Mouse (Mus musculus): ENCODE measurements at regions not wholly inside any gene's neighbourhood (a gene's known extent, or its start where the extent isn't known, plus 50 kb on each side); places are given as distances from the start of the nearest gene placed in this dataset.

DNA sequence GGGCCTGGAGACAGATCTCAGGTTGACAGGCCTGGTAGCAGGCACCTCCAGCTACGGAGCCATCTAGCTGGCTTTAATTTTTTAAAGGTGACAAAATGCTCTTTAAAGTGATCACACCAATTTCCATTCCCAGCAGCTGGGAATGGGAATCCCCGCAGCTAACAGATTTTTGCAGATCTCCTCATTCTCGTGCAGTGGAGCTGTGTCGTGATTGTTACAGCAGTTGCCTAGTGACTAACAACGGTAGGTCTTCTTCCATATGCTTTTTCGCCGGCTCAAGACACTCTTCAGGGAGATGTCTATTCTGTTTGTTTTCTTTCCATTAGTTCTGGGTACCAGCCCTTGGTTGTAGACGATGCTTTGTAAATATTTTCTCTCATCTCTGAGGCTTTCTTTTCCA is 109.3 kb downstream of the Bcl2l11 start:
- Histone ChIP-seq H3K27ac (ENCODE audit: low read length) (no peak overlapping the region), H3K4me2 (replicated peaks; ENCODE audit: low read depth, low read length) (no peak overlapping the region), H3K4me1 (ENCODE audit: control insufficient read depth, insufficient read depth, low read length) (no peaks in the 10 kb centered on the region), H3K9me3 (ENCODE audit: control insufficient read depth, low read depth, low read length) (no peaks in the 10 kb centered on the region), H3K4me3 (ENCODE audit: low read depth, low read length) (no peak overlapping the region), H3K27me3 (ENCODE audit: control insufficient read depth, insufficient read depth, low read length) (no peaks in the 10 kb centered on the region), H3K36me3 (ENCODE audit: control insufficient read depth, insufficient read depth, low read length) (no peaks in the 10 kb centered on the region), H3K9ac (replicated peaks; ENCODE audit: low read depth, low read length) (no peak overlapping the region)
- no peak for ATAC-seq (ENCODE audit: insufficient number of reproducible peaks, insufficient read depth, low FRiP score, low read depth)
- WGBS: 59% methylated on average over 8 of the region's 8 CpGs

DNA sequence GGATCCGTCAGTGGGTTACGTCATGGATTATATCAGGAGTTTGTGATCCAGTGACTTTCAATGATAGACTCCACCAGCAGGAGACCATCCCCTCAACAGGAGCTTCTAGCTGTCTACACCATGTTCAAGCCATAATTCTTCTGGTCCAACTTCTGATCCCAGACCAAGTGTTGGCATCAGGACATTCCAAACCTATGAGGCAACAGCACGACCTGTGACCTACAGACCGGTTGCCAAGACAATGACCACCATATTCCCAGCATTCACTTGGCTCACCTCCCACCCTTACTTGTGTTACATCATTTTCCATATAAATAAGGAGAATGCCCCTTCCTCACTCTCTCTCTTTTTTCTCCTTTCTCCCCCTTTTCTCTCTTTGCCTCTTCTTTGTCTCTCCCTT is 113.6 kb downstream of the Bcl2l11 start:
- Histone ChIP-seq H3K4me1 (ENCODE audit: control insufficient read depth, insufficient read depth, low read length) (peaks cover 5% of the 10 kb centered on the region; the same call in 1 of the 2 replicates), H3K4me3 (ENCODE audit: low read depth, low read length) (no peak overlapping the region), H3K27ac (ENCODE audit: low read length) (no peak overlapping the region), H3K4me2 (replicated peaks; ENCODE audit: low read depth, low read length) (no peak overlapping the region), H3K9me3 (ENCODE audit: control insufficient read depth, low read depth, low read length) (no peaks in the 10 kb centered on the region), H3K9ac (replicated peaks; ENCODE audit: low read depth, low read length) (no peak overlapping the region), H3K36me3 (ENCODE audit: control insufficient read depth, insufficient read depth, low read length) (no peaks in the 10 kb centered on the region), H3K27me3 (ENCODE audit: control insufficient read depth, insufficient read depth, low read length) (no peaks in the 10 kb centered on the region)
- ATAC-seq (ENCODE audit: insufficient number of reproducible peaks, insufficient read depth, low FRiP score, low read depth): no peak
- WGBS: 86% methylated on average over 4 of the region's 4 CpGs

DNA sequence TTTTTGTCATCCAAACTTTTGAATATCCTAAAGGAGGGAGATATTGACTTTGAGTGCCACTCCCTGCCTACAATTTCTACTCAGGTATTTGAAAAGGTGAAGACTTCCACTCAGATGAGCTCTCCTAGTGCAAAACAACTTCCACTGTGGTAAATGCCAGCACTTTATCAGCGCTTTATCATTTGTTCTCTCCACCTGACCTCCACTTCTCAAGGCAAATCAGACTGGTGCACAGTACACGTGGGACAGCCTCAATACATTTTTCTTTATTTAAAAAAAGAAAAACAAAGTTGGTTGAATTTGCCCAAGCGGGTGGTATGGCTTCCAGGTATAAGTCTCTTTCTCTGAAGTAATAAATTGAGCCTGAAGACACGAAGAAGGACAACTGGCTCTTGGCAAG is 114.2 kb downstream of the Bcl2l11 start:
- 52% methylated on average over 4 of the region's 4 CpGs for WGBS
- no peak overlapping the region for H3K9ac ChIP-seq (replicated peaks; ENCODE audit: low read depth, low read length)
- 0 out of 2 replicates have a peak, but pooled peaks have one; percentile 11 for ATAC-seq (ENCODE audit: insufficient number of reproducible peaks, insufficient read depth, low FRiP score, low read depth)
- H3K4me1 ChIP-seq (ENCODE audit: control insufficient read depth, insufficient read depth, low read length): peaks cover 5% of the 10 kb centered on the region; the same call in 1 of the 2 replicates
- H3K27me3 ChIP-seq (ENCODE audit: control insufficient read depth, insufficient read depth, low read length): no peaks in the 10 kb centered on the region
- no peak overlapping the region for H3K4me2 ChIP-seq (replicated peaks; ENCODE audit: low read depth, low read length)
- no peaks in the 10 kb centered on the region for H3K9me3 ChIP-seq (ENCODE audit: control insufficient read depth, low read depth, low read length)
- no peak overlapping the region for H3K4me3 ChIP-seq (ENCODE audit: low read depth, low read length)
- H3K36me3 ChIP-seq (ENCODE audit: control insufficient read depth, insufficient read depth, low read length): no peaks in the 10 kb centered on the region
- H3K27ac ChIP-seq (ENCODE audit: low read length): peak overlapping the region; percentile 81

DNA sequence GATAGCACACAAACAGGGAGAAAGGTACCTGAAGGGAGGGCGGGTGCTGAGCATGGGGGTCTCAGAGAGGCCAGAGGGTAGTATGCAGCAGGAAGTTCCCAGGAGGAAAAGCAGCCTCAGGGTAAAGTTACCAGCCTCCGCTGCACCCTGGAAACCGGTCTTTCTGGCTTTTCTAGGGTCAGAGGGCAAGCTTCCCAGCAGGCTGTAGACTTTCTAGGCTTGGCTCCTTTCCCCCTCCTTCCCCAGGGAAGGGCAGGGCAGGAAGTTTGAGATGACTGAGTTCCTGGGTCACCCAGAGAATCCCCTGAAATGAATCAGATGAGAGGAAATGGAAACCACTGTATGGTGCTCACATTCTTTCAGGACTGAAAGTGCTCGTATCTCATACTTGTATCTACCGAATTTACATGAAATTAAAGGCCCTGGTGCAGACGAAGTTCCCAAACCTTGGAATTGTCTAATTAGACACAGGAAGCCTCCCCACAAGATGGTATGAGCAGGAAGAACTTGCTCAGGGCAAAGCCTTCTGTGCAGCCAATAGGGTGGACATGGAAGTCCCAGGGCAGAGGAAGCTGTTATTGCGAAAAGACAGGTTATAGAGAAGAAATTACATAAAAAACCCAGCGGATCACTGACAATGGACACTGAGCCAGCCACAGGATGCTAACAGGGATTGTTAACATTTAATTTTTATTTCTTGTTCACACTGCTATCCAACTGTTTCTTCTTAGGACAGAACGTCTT is 114.9 kb downstream of the Bcl2l11 start:
- Histone ChIP-seq H3K27me3 (ENCODE audit: control insufficient read depth, insufficient read depth, low read length) (no peaks in the 10 kb centered on the region), H3K36me3 (ENCODE audit: control insufficient read depth, insufficient read depth, low read length) (no peaks in the 10 kb centered on the region), H3K4me3 (ENCODE audit: low read depth, low read length) (no peak overlapping the region), H3K27ac (ENCODE audit: low read length) (peak overlapping the region; percentile 81), H3K9ac (replicated peaks; ENCODE audit: low read depth, low read length) (no peak overlapping the region), H3K4me2 (replicated peaks; ENCODE audit: low read depth, low read length) (no peak overlapping the region), H3K9me3 (ENCODE audit: control insufficient read depth, low read depth, low read length) (no peaks in the 10 kb centered on the region), H3K4me1 (ENCODE audit: control insufficient read depth, insufficient read depth, low read length) (peaks cover 5% of the 10 kb centered on the region; the same call in 1 of the 2 replicates)
- whole genome bisulfite sequencing: 34% methylated on average over 9 of the region's 9 CpGs
- ATAC-seq (ENCODE audit: insufficient number of reproducible peaks, insufficient read depth, low FRiP score, low read depth): peak; percentile 89

DNA sequence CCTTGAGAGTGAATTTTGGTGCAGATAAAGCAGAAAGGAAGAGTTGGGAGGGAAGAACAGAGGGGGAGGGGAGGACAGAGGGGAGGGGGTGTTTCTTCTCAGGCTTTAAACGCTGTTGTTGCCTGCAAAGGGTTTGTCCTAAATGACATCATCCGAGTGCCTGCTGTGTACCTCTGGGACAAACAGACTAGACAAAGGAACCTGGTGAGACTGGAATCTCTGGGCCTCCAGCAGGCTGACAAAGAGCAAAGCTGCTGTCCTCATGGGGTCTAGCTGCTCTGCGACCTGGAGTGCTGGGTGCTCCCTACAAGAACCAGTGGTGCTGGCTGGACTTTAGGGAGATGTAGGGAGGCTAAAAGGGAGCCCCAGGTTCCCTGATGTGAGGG is 115.4 kb downstream of the Bcl2l11 start:
- Histone ChIP-seq H3K27me3 (ENCODE audit: control insufficient read depth, insufficient read depth, low read length) (no peaks in the 10 kb centered on the region), H3K9ac (replicated peaks; ENCODE audit: low read depth, low read length) (no peak overlapping the region), H3K4me1 (ENCODE audit: control insufficient read depth, insufficient read depth, low read length) (peaks cover 5% of the 10 kb centered on the region; the same call in 1 of the 2 replicates), H3K9me3 (ENCODE audit: control insufficient read depth, low read depth, low read length) (no peaks in the 10 kb centered on the region), H3K4me2 (replicated peaks; ENCODE audit: low read depth, low read length) (no peak overlapping the region), H3K4me3 (ENCODE audit: low read depth, low read length) (no peak overlapping the region), H3K27ac (ENCODE audit: low read length) (peak overlapping the region; percentile 81; the same call in 1 of the 2 replicates), H3K36me3 (ENCODE audit: control insufficient read depth, insufficient read depth, low read length) (no peaks in the 10 kb centered on the region)
- no peak for ATAC-seq (ENCODE audit: insufficient number of reproducible peaks, insufficient read depth, low FRiP score, low read depth)
- 27% methylated on average over 3 of the region's 3 CpGs for WGBS

DNA sequence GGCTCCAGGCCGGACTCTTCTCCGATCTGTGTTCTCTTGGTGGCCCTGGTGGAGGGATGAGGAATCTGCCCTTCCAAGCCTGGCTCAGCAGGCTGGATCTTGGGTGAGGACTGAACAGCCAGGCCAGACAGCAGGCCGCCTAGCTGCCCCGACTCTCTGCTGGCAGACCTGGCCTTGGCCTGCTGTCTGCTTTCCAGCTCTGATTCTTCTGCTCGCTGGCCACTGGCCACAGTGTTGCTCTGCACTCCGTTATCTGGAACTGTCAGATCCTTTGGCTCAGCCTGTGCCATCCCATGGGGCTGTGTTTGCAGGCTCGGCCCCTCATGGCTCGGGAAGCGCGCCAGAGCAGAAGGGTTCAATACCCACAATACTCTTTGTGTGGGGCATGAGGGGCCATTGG is 119.7 kb downstream of the Bcl2l11 start:
- WGBS: 73% methylated on average over 10 of the region's 10 CpGs
- ATAC-seq (ENCODE audit: insufficient number of reproducible peaks, insufficient read depth, low FRiP score, low read depth): no peak

DNA sequence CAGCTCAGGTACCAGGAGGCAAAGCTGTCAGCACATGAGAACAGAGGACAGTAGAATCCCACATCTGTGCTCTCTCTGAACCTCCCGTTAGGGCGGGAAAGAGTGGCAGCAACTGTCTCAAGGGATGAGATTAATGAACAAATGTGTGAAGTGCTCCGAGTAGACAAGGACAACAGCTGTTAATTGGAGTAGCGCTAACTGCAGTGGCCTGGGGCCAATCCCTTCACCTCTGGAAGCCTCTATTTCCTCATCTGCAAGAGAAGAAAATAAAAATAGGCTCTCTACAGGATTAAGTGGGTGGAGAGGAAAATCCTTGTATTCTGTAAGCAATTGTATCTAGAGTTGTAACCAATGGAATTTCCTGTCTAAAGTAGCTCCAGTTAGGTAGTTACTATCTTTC is 122.1 kb downstream of the Bcl2l11 start:
- Histone ChIP-seq H3K9ac (replicated peaks; ENCODE audit: low read depth, low read length) (no peak overlapping the region), H3K27ac (ENCODE audit: low read length) (no peak overlapping the region), H3K4me2 (replicated peaks; ENCODE audit: low read depth, low read length) (no peak overlapping the region), H3K27me3 (ENCODE audit: control insufficient read depth, insufficient read depth, low read length) (no peaks in the 10 kb centered on the region), H3K4me1 (ENCODE audit: control insufficient read depth, insufficient read depth, low read length) (no peaks in the 10 kb centered on the region), H3K4me3 (ENCODE audit: low read depth, low read length) (no peak overlapping the region), H3K9me3 (ENCODE audit: control insufficient read depth, low read depth, low read length) (no peaks in the 10 kb centered on the region), H3K36me3 (ENCODE audit: control insufficient read depth, insufficient read depth, low read length) (no peaks in the 10 kb centered on the region)
- WGBS: 38% methylated on average over 4 of the region's 4 CpGs
- no peak for ATAC-seq (ENCODE audit: insufficient number of reproducible peaks, insufficient read depth, low FRiP score, low read depth)

More for the DNA sequence above, 119.7 kb downstream of the Bcl2l11 start:
- H3K4me3 ChIP-seq (ENCODE audit: low read depth, low read length): no peak overlapping the region
- no peaks in the 10 kb centered on the region for H3K9me3 ChIP-seq (ENCODE audit: control insufficient read depth, low read depth, low read length)
- peaks cover 3% of the 10 kb centered on the region; the same call in 1 of the 2 replicates for H3K4me1 ChIP-seq (ENCODE audit: control insufficient read depth, insufficient read depth, low read length)
- no peak overlapping the region for H3K27ac ChIP-seq (ENCODE audit: low read length)
- H3K9ac ChIP-seq (replicated peaks; ENCODE audit: low read depth, low read length): no peak overlapping the region
- no peaks in the 10 kb centered on the region for H3K36me3 ChIP-seq (ENCODE audit: control insufficient read depth, insufficient read depth, low read length)
- H3K27me3 ChIP-seq (ENCODE audit: control insufficient read depth, insufficient read depth, low read length): no peaks in the 10 kb centered on the region
- H3K4me2 ChIP-seq (replicated peaks; ENCODE audit: low read depth, low read length): no peak overlapping the region

DNA sequence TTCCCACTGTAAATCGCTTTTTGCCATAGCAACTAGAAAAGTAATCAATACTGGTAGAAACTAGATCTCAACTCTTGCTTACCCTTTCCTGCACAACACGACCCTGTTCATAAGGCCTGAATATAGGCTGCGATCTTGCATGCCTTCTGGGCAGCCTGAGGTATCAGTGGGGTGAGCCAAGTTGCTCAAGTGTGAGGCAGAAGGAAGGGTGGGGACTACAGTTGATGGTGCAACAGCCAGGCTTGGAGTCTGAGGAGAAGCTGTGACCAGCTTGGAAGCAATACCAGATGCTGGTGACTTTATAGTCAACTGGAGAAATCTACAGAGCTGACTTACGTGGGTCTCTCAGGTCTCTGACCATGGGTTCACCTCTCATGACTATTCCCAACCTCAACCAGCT is 123.3 kb downstream of the Bcl2l11 start:
- ATAC-seq (ENCODE audit: insufficient number of reproducible peaks, insufficient read depth, low FRiP score, low read depth): no peak
- 91% methylated on average over 4 of the region's 4 CpGs for WGBS
- no peaks in the 10 kb centered on the region for H3K4me1 ChIP-seq (ENCODE audit: control insufficient read depth, insufficient read depth, low read length)
- no peak overlapping the region for H3K4me2 ChIP-seq (replicated peaks; ENCODE audit: low read depth, low read length)
- H3K9me3 ChIP-seq (ENCODE audit: control insufficient read depth, low read depth, low read length): no peaks in the 10 kb centered on the region
- H3K9ac ChIP-seq (replicated peaks; ENCODE audit: low read depth, low read length): no peak overlapping the region
- H3K36me3 ChIP-seq (ENCODE audit: control insufficient read depth, insufficient read depth, low read length): no peaks in the 10 kb centered on the region
- H3K27ac ChIP-seq (ENCODE audit: low read length): no peak overlapping the region
- H3K4me3 ChIP-seq (ENCODE audit: low read depth, low read length): no peak overlapping the region
- no peaks in the 10 kb centered on the region for H3K27me3 ChIP-seq (ENCODE audit: control insufficient read depth, insufficient read depth, low read length)

DNA sequence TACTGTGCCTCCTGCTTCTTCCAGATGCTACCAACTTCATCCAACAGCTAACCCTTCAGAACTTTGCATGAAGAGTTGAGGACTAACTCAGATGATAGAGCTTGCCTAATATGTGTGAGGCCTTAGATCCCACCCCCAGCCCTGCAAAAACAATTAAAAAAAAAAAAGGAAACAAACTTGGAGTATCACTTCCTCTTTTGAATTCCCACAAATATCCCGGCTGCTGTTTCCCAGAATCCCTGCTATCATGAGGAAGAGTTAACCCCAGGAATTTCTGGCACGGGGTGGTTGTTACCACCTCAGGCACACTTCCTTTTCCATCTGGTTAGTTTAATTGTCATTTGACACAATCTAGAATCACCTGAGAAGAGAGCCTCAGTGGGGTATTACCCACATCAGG is 123.8 kb downstream of the Bcl2l11 start:
- Histone ChIP-seq H3K36me3 (ENCODE audit: control insufficient read depth, insufficient read depth, low read length) (no peaks in the 10 kb centered on the region), H3K27ac (ENCODE audit: low read length) (no peak overlapping the region), H3K9me3 (ENCODE audit: control insufficient read depth, low read depth, low read length) (no peaks in the 10 kb centered on the region), H3K9ac (replicated peaks; ENCODE audit: low read depth, low read length) (no peak overlapping the region), H3K27me3 (ENCODE audit: control insufficient read depth, insufficient read depth, low read length) (no peaks in the 10 kb centered on the region), H3K4me1 (ENCODE audit: control insufficient read depth, insufficient read depth, low read length) (no peaks in the 10 kb centered on the region), H3K4me3 (ENCODE audit: low read depth, low read length) (no peak overlapping the region), H3K4me2 (replicated peaks; ENCODE audit: low read depth, low read length) (no peak overlapping the region)
- WGBS: 85% methylated on average over 2 of the region's 2 CpGs
- ATAC-seq (ENCODE audit: insufficient number of reproducible peaks, insufficient read depth, low FRiP score, low read depth): no peak

All from stomach, embryonic 14.5 days (tissue).